Mouse (Mus musculus) midbrain, embryonic 13.5 days (tissue): ENCODE data around the gene Urod. TPM values are rescaled to one million over a fixed set of nuclear protein-coding genes. Genes with fewer than 3 reads are reported as not detected.

Source experiments
- ATAC-seq: fragments of 200-750 bp; cut with Nextera tagmentation; 2 replicates; pipeline ENCODE4 v1.8.0; 2017; ENCODE audit warnings: mild to moderate bottlenecking, moderate TSS enrichment, moderate library complexity
- H3K27ac ChIP-seq: fragments of 300-500 bp; sonication (generic); 2 replicates; pipeline ENCODE4 v1.5.1; 2015; ENCODE audit warnings: inconsistent platforms, mild to moderate bottlenecking, moderate library complexity
- H3K27me3 ChIP-seq: fragments of 300-500 bp; sonication (generic); 2 replicates; pipeline ENCODE4 v1.6.1; 2015; ENCODE audit warnings: mild to moderate bottlenecking, inconsistent platforms
- H3K36me3 ChIP-seq: fragments of 300-500 bp; sonication (generic); 2 replicates; pipeline ENCODE4 v1.6.1; 2015; ENCODE audit warnings: mild to moderate bottlenecking, inconsistent platforms
- H3K4me1 ChIP-seq: fragments of 300-500 bp; sonication (generic); replicated peaks from 2 replicates; pipeline ENCODE4 v1.6.1; 2015; ENCODE audit warnings: inconsistent platforms
- H3K4me2 ChIP-seq: fragments of 300-500 bp; sonication (generic); replicated peaks from 2 replicates; pipeline ENCODE4 v1.6.1; 2015; ENCODE audit warnings: moderate library complexity, mild to moderate bottlenecking, inconsistent platforms
- H3K4me3 ChIP-seq: fragments of 300-500 bp; sonication (generic); replicated peaks from 2 replicates; pipeline ENCODE4 v1.5.1; 2015; ENCODE audit warnings: mild to moderate bottlenecking, inconsistent platforms
- H3K9ac ChIP-seq: fragments of 300-500 bp; sonication (generic); replicated peaks from 2 replicates; pipeline ENCODE4 v1.6.1; 2015; ENCODE audit warnings: mild to moderate bottlenecking, inconsistent platforms
- H3K9me3 ChIP-seq: fragments of 300-500 bp; sonication (generic); 2 replicates; pipeline ENCODE4 v1.6.1; 2016; ENCODE audit warnings: mild to moderate bottlenecking, inconsistent platforms
- WGBS: fragments of 180-500 bp; shearing (Covaris S2); methylation state at CpG from one replicate; pipeline ENCODE4 v1.1.7; 2015; 5-methylcytosine and 5-hydroxymethylcytosine counted together
- polyA plus RNA-seq: library from polyadenylated mRNA; unstranded; fragments of >200 nt; fragmentation: Nextera tagmentation; extraction: Ambion mirVana; gene quantifications from 2 replicates; pipeline ENCODE4 v1.2.1, GENCODE M21; 2015

The Urod gene
- polyA plus RNA-seq, 1 experiment from 2014 or later, result 73.4 TPM

- Histone ChIP-seq H3K4me1 (no peaks in the 10 kb centered on the region), H3K27me3 (no peaks in the 10 kb centered on the region), H3K9me3 (no peaks in the 10 kb centered on the region), H3K4me2 (no peak overlapping the region), H3K36me3 (peaks cover 59% of the 10 kb centered on the region), H3K27ac (no peak overlapping the region), H3K9ac (no peak overlapping the region), H3K4me3 (no peak overlapping the region)
- WGBS, result 77% methylated on average over 5 of the region's 5 CpGs
- peak; percentile 2; the same call in 1 of the 2 replicates for ATAC-seq
These were observed 7.1 kb downstream of the Urod start for GRCm38 (mm10) chr4:116987122-116987456.

DNA sequence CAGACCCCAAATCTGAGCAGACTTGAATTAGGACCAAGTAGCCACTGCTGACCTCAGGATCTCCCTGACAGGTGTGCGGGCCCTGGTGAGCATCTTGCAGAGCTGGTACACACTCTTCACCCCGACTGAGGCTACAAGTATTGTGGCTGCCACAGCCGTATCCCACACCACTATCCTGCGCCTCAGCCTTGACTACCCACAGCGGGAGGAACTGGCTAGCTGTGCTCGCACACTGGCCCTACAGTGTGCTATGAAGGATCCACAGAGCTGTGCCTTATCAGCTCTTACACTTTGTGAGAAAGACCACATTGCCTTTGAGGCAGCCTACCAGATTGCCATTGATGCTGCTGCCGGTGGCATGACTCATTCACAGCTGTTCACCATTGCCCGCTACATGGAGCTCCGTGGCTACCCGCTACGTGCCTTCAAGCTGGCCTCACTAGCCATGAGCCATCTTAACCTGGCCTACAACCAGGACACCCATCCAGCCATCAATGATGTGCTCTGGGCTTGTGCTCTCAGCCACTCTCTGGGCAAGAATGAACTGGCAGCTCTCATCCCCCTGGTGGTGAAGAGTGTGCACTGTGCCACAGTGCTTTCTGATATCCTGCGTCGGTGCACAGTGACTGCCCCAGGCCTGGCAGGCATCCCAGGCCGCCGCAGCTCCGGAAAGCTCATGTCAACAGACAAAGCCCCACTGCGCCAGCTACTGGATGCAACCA lies 7.7 kb downstream of the Urod start:
- 60% methylated on average over 17 of the region's 17 CpGs for WGBS
- no peak overlapping the region for H3K4me2 ChIP-seq
- peaks cover 64% of the 10 kb centered on the region for H3K36me3 ChIP-seq
- no peak overlapping the region for H3K9ac ChIP-seq
- no peaks in the 10 kb centered on the region for H3K9me3 ChIP-seq
- no peak overlapping the region for H3K4me3 ChIP-seq
- H3K27me3 ChIP-seq, result no peaks in the 10 kb centered on the region
- H3K4me1 ChIP-seq, result no peaks in the 10 kb centered on the region
- ATAC-seq, result peak; percentile 84
- H3K27ac ChIP-seq, result no peak overlapping the region; the same call in 1 of the 2 replicates

- H3K27me3 ChIP-seq, result no peaks in the 10 kb centered on the region
- WGBS, result 95% methylated on average over 7 of the region's 7 CpGs
- H3K9ac ChIP-seq, result no peak overlapping the region
- no peak for ATAC-seq
- H3K4me1 ChIP-seq, result no peaks in the 10 kb centered on the region
- H3K9me3 ChIP-seq, result no peaks in the 10 kb centered on the region
- H3K36me3 ChIP-seq, result peaks cover 73% of the 10 kb centered on the region
- H3K4me2 ChIP-seq, result no peak overlapping the region
- H3K4me3 ChIP-seq, result no peak overlapping the region
- no peak overlapping the region for H3K27ac ChIP-seq
These were observed 8.5 kb downstream of the Urod start for GRCm38 (mm10) chr4:116985681-116986080.

DNA sequence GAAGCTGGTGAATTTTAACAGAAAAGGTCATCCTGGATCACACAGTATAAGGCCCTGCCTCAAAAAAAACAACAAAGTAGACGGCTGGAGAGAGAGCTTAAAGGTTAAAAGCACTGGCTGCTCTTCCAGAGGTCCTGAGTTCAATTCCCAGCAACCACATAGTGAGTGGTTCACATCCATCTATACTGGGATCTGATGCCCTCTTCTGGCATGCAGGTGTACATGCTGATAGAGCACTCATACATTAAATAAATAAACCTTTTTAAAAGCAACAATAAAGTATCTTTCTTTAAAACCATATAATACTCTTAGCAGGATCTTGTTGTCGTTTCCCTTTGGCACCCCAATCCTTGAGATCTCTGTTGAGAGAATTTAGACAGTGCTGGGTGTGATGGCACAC lies 17.7 kb downstream of the Urod start:
- Histone ChIP-seq H3K27ac (no peak overlapping the region), H3K9ac (no peak overlapping the region), H3K36me3 (peaks cover 74% of the 10 kb centered on the region), H3K4me1 (no peaks in the 10 kb centered on the region), H3K4me3 (no peak overlapping the region), H3K9me3 (no peaks in the 10 kb centered on the region), H3K4me2 (no peak overlapping the region), H3K27me3 (no peaks in the 10 kb centered on the region)
- no peak for ATAC-seq
- WGBS, result 80% methylated on average over 2 of the region's 2 CpGs

DNA sequence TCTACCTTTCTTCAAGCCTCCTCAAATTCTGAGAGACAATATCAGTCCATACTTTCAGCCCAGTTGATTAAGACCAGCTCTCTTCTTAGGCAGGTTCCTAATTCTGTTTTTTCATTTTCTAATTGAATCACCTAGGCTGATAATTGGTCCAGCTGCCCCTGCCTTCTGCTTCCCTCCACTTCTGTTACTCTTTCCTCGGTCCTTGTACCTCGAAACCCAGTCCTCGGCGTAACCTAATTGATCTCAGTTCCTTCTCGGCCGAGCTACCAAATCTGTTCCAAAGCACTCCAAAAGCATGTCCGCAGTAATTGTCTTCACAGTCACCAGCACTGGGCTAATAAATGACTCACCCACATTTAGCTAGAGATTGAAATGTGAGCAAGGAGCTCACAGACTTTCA lies 39.3 kb downstream of the Urod start:
- Histone ChIP-seq H3K4me3 (no peak overlapping the region), H3K9ac (no peak overlapping the region), H3K4me2 (no peak overlapping the region), H3K36me3 (peaks cover 11% of the 10 kb centered on the region; the same call in 1 of the 2 replicates), H3K27ac (no peak overlapping the region), H3K4me1 (no peaks in the 10 kb centered on the region), H3K9me3 (no peaks in the 10 kb centered on the region), H3K27me3 (no peaks in the 10 kb centered on the region)
- 92% methylated on average over 7 of the region's 7 CpGs for WGBS
- ATAC-seq, result no peak

GRCm38 (mm10) chr4:116951642-116952041 lies 42.6 kb downstream of the Urod start:
- Histone ChIP-seq H3K27me3 (no peaks in the 10 kb centered on the region), H3K9ac (no peak overlapping the region), H3K4me1 (no peaks in the 10 kb centered on the region), H3K9me3 (no peaks in the 10 kb centered on the region), H3K4me2 (no peak overlapping the region), H3K27ac (no peak overlapping the region), H3K4me3 (no peak overlapping the region), H3K36me3 (peaks cover 6% of the 10 kb centered on the region; the same call in 1 of the 2 replicates)
- no peak for ATAC-seq
- WGBS, result 48% methylated on average over 1 of the region's 1 CpGs

DNA sequence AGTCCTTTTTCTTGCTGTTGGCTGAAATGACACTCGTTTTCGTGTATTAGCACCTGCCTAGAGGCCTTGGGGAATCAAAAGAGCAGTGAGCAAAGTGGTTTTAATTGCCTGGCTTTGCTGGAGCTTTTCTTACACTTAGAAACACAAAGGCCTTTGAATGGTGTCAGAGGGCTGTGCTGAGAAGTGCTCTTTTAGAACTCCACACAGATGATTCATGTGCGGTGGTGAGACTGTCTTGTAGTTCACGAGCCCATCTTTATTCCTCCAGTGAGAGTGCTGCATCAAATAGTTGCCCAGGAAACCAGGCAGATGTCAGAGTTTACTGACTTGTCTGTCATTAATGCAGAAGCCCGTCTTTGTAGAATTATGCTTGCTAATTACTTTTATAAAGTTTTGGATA lies 50.2 kb downstream of the Urod start:
- Histone ChIP-seq H3K9ac (no peak overlapping the region; the same call in 1 of the 2 replicates), H3K27ac (peak overlapping the region; percentile 58; the same call in 1 of the 2 replicates), H3K4me2 (no peak overlapping the region), H3K4me1 (peaks cover 24% of the 10 kb centered on the region), H3K9me3 (no peaks in the 10 kb centered on the region), H3K4me3 (no peak overlapping the region), H3K36me3 (no peaks in the 10 kb centered on the region), H3K27me3 (no peaks in the 10 kb centered on the region)
- 21% methylated on average over 5 of the region's 5 CpGs for WGBS
- ATAC-seq, result no peak

DNA sequence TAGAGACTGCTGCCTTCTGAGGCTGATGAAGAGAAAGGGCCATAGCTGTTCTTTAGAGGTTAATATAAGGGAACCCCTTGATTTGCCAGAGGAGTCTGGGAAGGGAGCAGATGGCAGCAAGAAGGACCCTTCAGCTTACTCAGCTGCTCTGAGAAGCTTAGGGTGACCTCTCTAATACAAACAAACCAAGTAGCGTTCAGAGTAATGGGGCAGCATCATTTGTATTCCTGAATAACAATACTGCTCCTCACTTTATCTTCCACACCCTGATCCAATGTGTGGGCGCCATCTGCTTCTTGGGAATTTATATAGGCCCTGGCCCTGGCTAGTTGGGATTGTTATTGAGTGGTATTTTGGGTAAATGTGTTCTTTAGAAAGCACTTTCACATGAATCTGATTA lies 51.5 kb downstream of the Urod start:
- H3K36me3 ChIP-seq, result no peaks in the 10 kb centered on the region
- H3K4me1 ChIP-seq, result peaks cover 24% of the 10 kb centered on the region
- no peak overlapping the region for H3K4me3 ChIP-seq
- no peaks in the 10 kb centered on the region for H3K9me3 ChIP-seq
- H3K27ac ChIP-seq, result no peak overlapping the region
- no peak overlapping the region for H3K9ac ChIP-seq
- no peaks in the 10 kb centered on the region for H3K27me3 ChIP-seq
- 38% methylated on average over 2 of the region's 2 CpGs for WGBS
- no peak for ATAC-seq
- no peak overlapping the region for H3K4me2 ChIP-seq

Other genes starting within 250 kb of the Urod start
- gene Toe1, start 186.8 kb downstream of the Urod start, polyA plus RNA-seq, result 30.3 and 33.1 TPM in 2 replicates
- 10.2 and 10.6 TPM in 2 replicates for gene Mutyh, start 186.7 kb downstream of the Urod start, polyA plus RNA-seq
- 0.62 and 1.0 TPM in 2 replicates for gene Hpdl, start 172.7 kb downstream of the Urod start, polyA plus RNA-seq
- 9.5 and 9.9 TPM in 2 replicates for gene Zswim5, start 117.0 kb downstream of the Urod start, polyA plus RNA-seq
- gene Hectd3, start 904 bp upstream of the Urod start, polyA plus RNA-seq, result 18.3 and 20.2 TPM in 2 replicates
- 45.5 and 50.2 TPM in 2 replicates for gene Eif2b3, start 25.0 kb upstream of the Urod start, polyA plus RNA-seq
- gene Ptch2, start 101.7 kb upstream of the Urod start, polyA plus RNA-seq, result 7.1 and 7.3 TPM in 2 replicates
- gene Btbd19, start 131.3 kb upstream of the Urod start, polyA plus RNA-seq, result 3.3 and 3.4 TPM in 2 replicates
- gene Tctex1d4, start 132.4 kb upstream of the Urod start, polyA plus RNA-seq, result not detected in 2 replicates
- 18.6 and 19.3 TPM in 2 replicates for gene Plk3, start 139.6 kb upstream of the Urod start, polyA plus RNA-seq
- 558 and 623 TPM in 2 replicates for gene Rps8, start 161.8 kb upstream of the Urod start, polyA plus RNA-seq
- gene Kif2c, start 188.2 kb upstream of the Urod start, polyA plus RNA-seq, result 29.1 and 29.2 TPM in 2 replicates